Mouse (Mus musculus): Measurements from ENCODE around the gene Obsl1. TPM values are rescaled to one million over a fixed set of nuclear protein-coding genes. Genes with fewer than 3 reads are reported as not detected.

The Obsl1 gene
- polyA plus RNA-seq, 1 experiment from 2014 or later: 17.9 TPM

GRCm38 (mm10) chr1:75458789-75459684 lies 47.2 kb downstream of the Obsl1 start:
- H3K36me3 ChIP-seq (ENCODE audit: control insufficient read depth, insufficient read depth, low read length): no peaks in the 10 kb centered on the region
- 8% methylated on average over 23 of the region's 23 CpGs for WGBS
- peak overlapping the region; percentile 52 for H3K9ac ChIP-seq (ENCODE audit: low read length)
- no peaks in the 10 kb centered on the region for H3K9me3 ChIP-seq (ENCODE audit: control insufficient read depth, low read length)
- H3K4me2 ChIP-seq (replicated peaks; ENCODE audit: low read depth): peak overlapping the region; percentile 56
- TF ChIP-seq CTCF (IDR thresholded peaks at IDR 0.05; ENCODE audit: low read depth): no peak
- TF ChIP-seq EP300 (optimal IDR thresholded peaks at IDR 0.05): no peak
- peak overlapping the region; percentile 32 for H3K4me3 ChIP-seq (ENCODE audit: low read depth, low read length)
- no peak for DNase-seq (ENCODE audit: low spot score)
- no peaks in the 10 kb centered on the region; the same call in 1 of the 2 replicates for H3K27me3 ChIP-seq (ENCODE audit: control insufficient read depth, insufficient read depth, low read length)
- ATAC-seq (ENCODE audit: low FRiP score, low TSS enrichment): peak; percentile 24; the same call in 1 of the 2 replicates
- peak overlapping the region; percentile 63 for H3K27ac ChIP-seq (replicated peaks)
- 0 out of 2 replicates have a peak, but pooled peaks cover 3% of the 10 kb centered on the region for H3K4me1 ChIP-seq (replicated peaks; ENCODE audit: control insufficient read depth, insufficient read depth)

- DNase-seq (ENCODE audit: low spot score) (peak; percentile 55), ATAC-seq (ENCODE audit: low FRiP score, low TSS enrichment) (peak; percentile 78)
- TF ChIP-seq EP300 (optimal IDR thresholded peaks at IDR 0.05) (no peak), CTCF (IDR thresholded peaks at IDR 0.05; ENCODE audit: low read depth) (peak; percentile 30; the same call in 1 of the 2 replicates)
- Histone ChIP-seq H3K27ac (replicated peaks) (peak overlapping the region; percentile 63), H3K4me2 (replicated peaks; ENCODE audit: low read depth) (peak overlapping the region; percentile 56), H3K36me3 (ENCODE audit: control insufficient read depth, insufficient read depth, low read length) (no peaks in the 10 kb centered on the region), H3K4me3 (ENCODE audit: low read depth, low read length) (peak overlapping the region; percentile 32), H3K9me3 (ENCODE audit: control insufficient read depth, low read length) (no peaks in the 10 kb centered on the region), H3K4me1 (replicated peaks; ENCODE audit: control insufficient read depth, insufficient read depth) (0 out of 2 replicates have a peak, but pooled peaks cover 3% of the 10 kb centered on the region), H3K27me3 (ENCODE audit: control insufficient read depth, insufficient read depth, low read length) (no peaks in the 10 kb centered on the region; the same call in 1 of the 2 replicates), H3K9ac (ENCODE audit: low read length) (peak overlapping the region; percentile 52)
- WGBS: 4% methylated on average over 36 of the region's 42 CpGs
Observed at GRCm38 (mm10) chr1:75458025-75458788, 48.0 kb downstream of the Obsl1 start.

GRCm38 (mm10) chr1:75457710-75458024 lies 48.6 kb downstream of the Obsl1 start:
- ATAC-seq (ENCODE audit: low FRiP score, low TSS enrichment): peak; percentile 29; the same call in 1 of the 2 replicates
- H3K27ac ChIP-seq (replicated peaks): peak overlapping the region; percentile 63; the same call in 1 of the 2 replicates

GRCm38 (mm10) chr1:75456746-75457564 lies 49.3 kb downstream of the Obsl1 start:
- H3K27me3 ChIP-seq (ENCODE audit: control insufficient read depth, insufficient read depth, low read length): no peaks in the 10 kb centered on the region; the same call in 1 of the 2 replicates

More at GRCm38 (mm10) chr1:75457710-75458024, 48.6 kb downstream of the Obsl1 start:
- TF ChIP-seq EP300 (optimal IDR thresholded peaks at IDR 0.05) (no peak), CTCF (IDR thresholded peaks at IDR 0.05; ENCODE audit: low read depth) (no peak)
- Histone ChIP-seq H3K4me2 (replicated peaks; ENCODE audit: low read depth) (peak overlapping the region; percentile 56; the same call in 1 of the 2 replicates), H3K9me3 (ENCODE audit: control insufficient read depth, low read length) (no peaks in the 10 kb centered on the region), H3K27me3 (ENCODE audit: control insufficient read depth, insufficient read depth, low read length) (no peaks in the 10 kb centered on the region; the same call in 1 of the 2 replicates), H3K9ac (ENCODE audit: low read length) (no peak overlapping the region), H3K4me1 (replicated peaks; ENCODE audit: control insufficient read depth, insufficient read depth) (0 out of 2 replicates have a peak, but pooled peaks cover 3% of the 10 kb centered on the region), H3K4me3 (ENCODE audit: low read depth, low read length) (no peak overlapping the region), H3K36me3 (ENCODE audit: control insufficient read depth, insufficient read depth, low read length) (no peaks in the 10 kb centered on the region)
- WGBS: 8% methylated on average over 7 of the region's 10 CpGs
- no peak for DNase-seq (ENCODE audit: low spot score)

GRCm38 (mm10) chr1:75455948-75456347 lies 50.3 kb downstream of the Obsl1 start:
- Histone ChIP-seq H3K9ac (ENCODE audit: low read length) (no peak overlapping the region), H3K27ac (replicated peaks) (no peak overlapping the region), H3K4me3 (ENCODE audit: low read depth, low read length) (no peak overlapping the region), H3K4me1 (replicated peaks; ENCODE audit: control insufficient read depth, insufficient read depth) (0 out of 2 replicates have a peak, but pooled peaks cover 3% of the 10 kb centered on the region), H3K4me2 (replicated peaks; ENCODE audit: low read depth) (no peak overlapping the region), H3K9me3 (ENCODE audit: control insufficient read depth, low read length) (no peaks in the 10 kb centered on the region), H3K27me3 (ENCODE audit: control insufficient read depth, insufficient read depth, low read length) (no peaks in the 10 kb centered on the region; the same call in 1 of the 2 replicates), H3K36me3 (ENCODE audit: control insufficient read depth, insufficient read depth, low read length) (no peaks in the 10 kb centered on the region)
- DNase-seq (ENCODE audit: low spot score) (no peak), ATAC-seq (ENCODE audit: low FRiP score, low TSS enrichment) (no peak)
- WGBS: 40% methylated on average over 5 of the region's 5 CpGs
- TF ChIP-seq EP300 (optimal IDR thresholded peaks at IDR 0.05) (no peak), CTCF (IDR thresholded peaks at IDR 0.05; ENCODE audit: low read depth) (no peak)

More at GRCm38 (mm10) chr1:75456746-75457564, 49.3 kb downstream of the Obsl1 start:
- no peak overlapping the region for H3K9ac ChIP-seq (ENCODE audit: low read length)
- no peaks in the 10 kb centered on the region for H3K9me3 ChIP-seq (ENCODE audit: control insufficient read depth, low read length)
- H3K4me1 ChIP-seq (replicated peaks; ENCODE audit: control insufficient read depth, insufficient read depth): 0 out of 2 replicates have a peak, but pooled peaks cover 3% of the 10 kb centered on the region
- H3K27ac ChIP-seq (replicated peaks): no peak overlapping the region
- H3K4me3 ChIP-seq (ENCODE audit: low read depth, low read length): no peak overlapping the region
- no peak overlapping the region for H3K4me2 ChIP-seq (replicated peaks; ENCODE audit: low read depth)
- no peak for TF ChIP-seq EP300 (optimal IDR thresholded peaks at IDR 0.05)
- TF ChIP-seq CTCF (IDR thresholded peaks at IDR 0.05; ENCODE audit: low read depth): peak; percentile 60
- ATAC-seq (ENCODE audit: low FRiP score, low TSS enrichment): no peak
- no peak for DNase-seq (ENCODE audit: low spot score)
- H3K36me3 ChIP-seq (ENCODE audit: control insufficient read depth, insufficient read depth, low read length): no peaks in the 10 kb centered on the region
- 19% methylated on average over 14 of the region's 14 CpGs for WGBS
